Mouse (Mus musculus): Measurements from ENCODE around the gene Ikzf2.
A peak's percentile ranks its signal among the peaks of the same experiment; 100 is the strongest.

Gene Ikzf2

GRCm38 (mm10) chr1:69687076-69687991, at the start of gene Ikzf2:
TSS of gene Ikzf2 (minus strand) at chr1:69687245.
- peak; percentile 83 for DNase-seq

GRCm38 (mm10) chr1:69729729-69730128, 42.7 kb upstream of the Ikzf2 start:
- DNase-seq: peak; percentile 17

GRCm38 (mm10) chr1:69729031-69729679, 42.1 kb upstream of the Ikzf2 start:
- no peak for DNase-seq

GRCm38 (mm10) chr1:69727968-69728367, 40.9 kb upstream of the Ikzf2 start:
- no peak for DNase-seq

GRCm38 (mm10) chr1:69717107-69717506, 30.1 kb upstream of the Ikzf2 start:
- DNase-seq: no peak

- DNase-seq: no peak
Observed at GRCm38 (mm10) chr1:69708571-69708970, 21.5 kb upstream of the Ikzf2 start.

- DNase-seq: no peak
Observed at GRCm38 (mm10) chr1:69703506-69704156, 16.6 kb upstream of the Ikzf2 start.

GRCm38 (mm10) chr1:69691946-69692345, 4.9 kb upstream of the Ikzf2 start:
- no peak for DNase-seq

- peak; percentile 78 for DNase-seq
Observed at GRCm38 (mm10) chr1:69688961-69689360, 1.9 kb upstream of the Ikzf2 start.

GRCm38 (mm10) chr1:69688118-69688517, 1.1 kb upstream of the Ikzf2 start:
- no peak for DNase-seq

- DNase-seq: no peak
Observed at GRCm38 (mm10) chr1:69686741-69687075, 337 bp downstream of the Ikzf2 start.

- no peak for DNase-seq
Observed at GRCm38 (mm10) chr1:69685890-69686490, 1.1 kb downstream of the Ikzf2 start.

- DNase-seq: no peak
Observed at GRCm38 (mm10) chr1:69685049-69685889, 1.8 kb downstream of the Ikzf2 start.

- peak; percentile 33 for DNase-seq
Observed at GRCm38 (mm10) chr1:69684280-69685040, 2.6 kb downstream of the Ikzf2 start.

- no peak for DNase-seq
Observed at GRCm38 (mm10) chr1:69683851-69684250, 3.2 kb downstream of the Ikzf2 start.

GRCm38 (mm10) chr1:69683058-69683457, 4.0 kb downstream of the Ikzf2 start:
- no peak for DNase-seq

- DNase-seq: no peak
Observed at GRCm38 (mm10) chr1:69682261-69682660, 4.8 kb downstream of the Ikzf2 start.

- no peak for DNase-seq
Observed at GRCm38 (mm10) chr1:69681003-69681402, 6.0 kb downstream of the Ikzf2 start.

GRCm38 (mm10) chr1:69680501-69680900, 6.5 kb downstream of the Ikzf2 start:
- DNase-seq: no peak

- DNase-seq: no peak
Observed at GRCm38 (mm10) chr1:69669897-69670404, 17.1 kb downstream of the Ikzf2 start.

- no peak for DNase-seq
Observed at GRCm38 (mm10) chr1:69667456-69667855, 19.6 kb downstream of the Ikzf2 start.
